7 mouse cellular contexts compared by ENCODE assay signal in the genomic region with DNA sequence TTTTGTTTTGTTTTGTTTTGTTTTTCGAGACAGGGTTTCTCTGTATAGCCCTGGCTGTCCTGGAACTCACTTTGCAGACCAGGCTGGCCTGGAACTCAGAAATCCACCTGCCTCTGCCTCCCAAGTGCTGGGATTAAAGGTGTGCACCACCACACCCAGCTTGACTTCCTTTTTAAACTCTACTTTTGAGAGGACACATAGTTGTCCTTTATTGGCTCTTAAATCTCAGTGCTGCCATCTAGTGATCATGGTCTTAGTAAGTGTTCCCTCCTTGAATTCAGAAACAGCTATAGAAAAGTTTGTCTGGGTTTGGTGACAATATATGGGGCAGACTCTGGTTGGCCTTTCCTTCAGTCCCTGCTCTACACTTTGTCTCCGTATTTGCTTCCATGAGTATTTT.
DNase-seq lines count a peak whose midpoint lies in the region; ATAC-seq and TF ChIP-seq lines count a peak whose summit lies in the region.
"Not testable (repeated sequence)": the region's sequence is repeated elsewhere in the genome, so short reads cannot be mapped to it uniquely, and the experiment has no call there.

No protein-coding gene starts in this region.

- not testable (repeated sequence) for H3K9me3 ChIP-seq in MEL (replicated peaks; ENCODE audit: insufficient read depth, low read length); liver, embryonic 14.5 days (ENCODE audit: control insufficient read depth, low read length)

- TF ChIP-seq CTCF in MEL (IDR thresholded peaks at IDR 0.05 in 2 of 3, conservative IDR thresholded peaks at IDR 0.05 in 1 of 3; ENCODE audit: control insufficient read depth in 1 of 3, insufficient read depth in 1 of 3, low read depth in 2 of 3, low read length in 3 of 3, poor library complexity in 1 of 3, severe bottlenecking in 1 of 3) = peak in 2 of 3 experiments; percentile 30 to 74; a peak in 4 of 6 replicates
- TF ChIP-seq CTCF in liver, embryonic 14.5 days (IDR thresholded peaks at IDR 0.05; ENCODE audit: low read depth) = peak; percentile 46; the same call in 1 of the 2 replicates

- not testable (repeated sequence) for H3K4me3 ChIP-seq in MEL (ENCODE audit: control insufficient read depth in 1 of 2, insufficient read depth in 1 of 2, low read depth in 2 of 2, low read length in 2 of 2); liver, embryonic 14.5 days (ENCODE audit: insufficient read depth in 1 of 2, low read depth in 2 of 2, low read length in 2 of 2)

- not testable (repeated sequence) for H3K27me3 ChIP-seq in MEL (ENCODE audit: control insufficient read depth in 1 of 2, insufficient read depth in 2 of 2, low read length in 2 of 2); liver, embryonic 14.5 days (ENCODE audit: control insufficient read depth, insufficient read depth, low read length)

- not testable (repeated sequence) for ATAC-seq in liver, embryonic 14.5 days (ENCODE audit: insufficient read depth)

- not testable (repeated sequence) for TF ChIP-seq POLR2A in MEL (IDR thresholded peaks at IDR 0.05; ENCODE audit: control insufficient read depth in 1 of 2, insufficient read depth in 1 of 2, low read depth in 1 of 2, low read length in 2 of 2, poor library complexity in 1 of 2)

- 0 out of 4 replicates have a peak, but pooled peaks of 1 of the 2 experiments have one; percentile 20 for TF ChIP-seq EP300 in MEL (IDR thresholded peaks at IDR 0.05; ENCODE audit: low read depth in 1 of 2, low read length in 2 of 2)
- not testable (repeated sequence) for TF ChIP-seq EP300 in liver, embryonic 14.5 days (IDR thresholded peaks at IDR 0.05; ENCODE audit: low read depth)

- peak; percentile 92 for DNase-seq in MEL (ENCODE audit: low read depth, low spot score)
- DNase-seq in brain, embryonic 18.5 days (ENCODE audit: low read depth, low spot score) = peak; percentile 34
- peak; percentile 35 for DNase-seq in embryo, embryonic 9.5 days (ENCODE audit: extremely low spot score)
- peak; percentile 72 for DNase-seq in heart, adult 8-10 months (ENCODE audit: low spot score)
- peak; percentile 78 for DNase-seq in kidney, adult 9 months
- DNase-seq in liver, embryonic 14.5 days (ENCODE audit: low read depth in 3 of 3, low spot score in 3 of 3) = peak; percentile 49 to 60 (median 54)
- DNase-seq in natural killer cell, adult 2 months (ENCODE audit: low spot score in 2 of 2) = peak; percentile 25 to 37

- TF ChIP-seq RAD21 in MEL (IDR thresholded peaks at IDR 0.05; ENCODE audit: low read depth, low read length) = peak; percentile 59

- not testable (repeated sequence) for H3K27ac ChIP-seq in MEL (ENCODE audit: control insufficient read depth, low read depth, low read length); liver, embryonic 14.5 days

- H3K4me2 ChIP-seq in liver, embryonic 14.5 days (ENCODE audit: low read depth) = not testable (repeated sequence)

- H3K4me1 ChIP-seq in MEL (ENCODE audit: control insufficient read depth in 1 of 2, insufficient read depth in 2 of 2, low read length in 2 of 2); liver, embryonic 14.5 days (replicated peaks; ENCODE audit: control insufficient read depth in 2 of 2, insufficient read depth in 2 of 2, low read length in 1 of 2): not testable (repeated sequence)

- peaks cover 2 to 35% of the 10 kb centered on the region in 2 experiments; a peak in 2 of 4 replicates for H3K36me3 ChIP-seq in MEL (ENCODE audit: control insufficient read depth in 1 of 2, insufficient read depth in 2 of 2, low read length in 2 of 2)
- peaks cover 12% of the 10 kb centered on the region for H3K36me3 ChIP-seq in liver, embryonic 14.5 days (replicated peaks; ENCODE audit: control insufficient read depth, insufficient read depth, low read depth)

- not testable (repeated sequence) for H3K79me2 ChIP-seq in MEL (ENCODE audit: control insufficient read depth, insufficient read depth, low read length, poor library complexity)

- not testable (repeated sequence) for H3K9ac ChIP-seq in MEL (ENCODE audit: control insufficient read depth, low read depth, low read length, poor library complexity, severe bottlenecking); liver, embryonic 14.5 days (replicated peaks)

- WGBS in liver, embryonic 14.5 days (ENCODE audit: insufficient replicate concordance) = 77% methylated on average over 2 of the region's 2 CpGs

TF ChIP-seq in MEL, 35 proteins besides CTCF, POLR2A, EP300 and RAD21:
- 0 out of 2 replicates have a peak, but pooled peaks have one; percentile 27 for TF ChIP-seq SIN3A (IDR thresholded peaks at IDR 0.05; ENCODE audit: low read length)
- peak; percentile 75 for TF ChIP-seq SMC3 (IDR thresholded peaks at IDR 0.05; ENCODE audit: low read depth, low read length)
- peak; percentile 39 for TF ChIP-seq ZC3H11A (IDR thresholded peaks at IDR 0.05; ENCODE audit: low read depth, low read length)
TF ChIP-seq in MEL: peak in this region for 3; not testable (repeated sequence) for 32.

Comparison
In these comparisons a context has a peak if more than half of its experiments do, and no peak if none do; other contexts are left out.
1. DNase-seq: peak in every context shown above with its lines; median percentile 92 in MEL; 78 in kidney, adult 9 months; 72 in heart, adult 8-10 months; 54 in liver, embryonic 14.5 days; 35 in embryo, embryonic 9.5 days; 34 in brain, embryonic 18.5 days; 31 in natural killer cell, adult 2 months.